Mouse (Mus musculus) MEL (cell line): ENCODE measurements around the gene Pigf.

ENCODE experiments used
- CHD1 ChIP-seq: IDR thresholded peaks from 2 replicates; pipeline ENCODE4 v1.6.1; 2012; ENCODE audit warnings: low read depth, mild to moderate bottlenecking, inconsistent platforms, low read length, improper control_type of control experiment
- CTCF ChIP-seq, 3 experiments: IDR thresholded peaks in 2 of 3; conservative IDR thresholded peaks in 1 of 3; 2 replicates each; pipeline ENCODE4 v1.5.1; 2011 to 2012; ENCODE audit warnings: low read length in 3 of 3, low read depth in 2 of 3, mild to moderate bottlenecking in 2 of 3, improper control_type of control experiment in 1 of 3, inconsistent platforms in 1 of 3, mixed read lengths in 1 of 3, moderate library complexity in 1 of 3; ENCODE audit not compliant: control insufficient read depth in 1 of 3, insufficient read depth in 1 of 3, poor library complexity in 1 of 3, severe bottlenecking in 1 of 3
- EP300 ChIP-seq, 2 experiments: IDR thresholded peaks; 2 replicates each; pipeline ENCODE4 v1.6.1; 2011; ENCODE audit warnings: improper control_type of control experiment in 2 of 2, low read length in 2 of 2, low read depth in 1 of 2, mild to moderate bottlenecking in 1 of 2
- ETS1 ChIP-seq: IDR thresholded peaks from 2 replicates; pipeline ENCODE4 v1.6.1; 2012; ENCODE audit warnings: low read depth, mild to moderate bottlenecking, inconsistent platforms, low read length, improper control_type of control experiment, moderate library complexity
- JUND ChIP-seq: IDR thresholded peaks from 2 replicates; pipeline ENCODE4 v1.6.1; 2011; ENCODE audit warnings: low read depth, mild to moderate bottlenecking, improper control_type of control experiment, low read length
- NRF1 ChIP-seq: IDR thresholded peaks from 2 replicates; pipeline ENCODE4 v1.6.1; 2014; ENCODE audit warnings: low read depth, mild to moderate bottlenecking, inconsistent platforms, low read length, improper control_type of control experiment, moderate library complexity; ENCODE audit not compliant: poor library complexity, insufficient read depth, severe bottlenecking
- TAL1 ChIP-seq: IDR thresholded peaks from 2 replicates; pipeline ENCODE4 v1.6.1; 2012; ENCODE audit warnings: mild to moderate bottlenecking, inconsistent platforms, low read length, moderate library complexity, mixed read lengths

DNA sequence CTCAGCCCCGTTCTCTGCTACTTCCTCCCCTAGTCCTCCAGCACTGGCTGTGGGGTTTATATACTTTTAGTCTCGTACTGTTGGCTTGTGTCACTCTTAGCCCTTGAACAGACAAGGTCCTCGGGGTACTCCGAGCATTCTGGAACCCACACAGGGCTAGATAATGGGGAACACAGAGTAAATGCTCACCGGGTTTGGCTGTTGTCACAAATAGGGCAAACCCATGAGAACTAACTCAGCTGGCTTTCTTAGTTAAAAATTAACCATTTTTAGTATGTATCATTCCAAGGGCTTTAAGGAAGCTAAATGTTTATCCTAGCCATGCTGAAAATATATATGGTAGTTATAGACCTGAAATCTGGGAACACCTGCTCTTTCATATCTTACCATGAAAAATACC lies 5.5 kb downstream of the Pigf start:
- no peak for TF ChIP-seq CHD1
- TF ChIP-seq TAL1, result no peak
- no peak for TF ChIP-seq NRF1
- no peak for TF ChIP-seq EP300 (IDR thresholded peaks at IDR 0.05; ENCODE audit: low read depth in 1 of 2, low read length in 2 of 2)
- TF ChIP-seq JUND, result no peak
- TF ChIP-seq CTCF (IDR thresholded peaks at IDR 0.05 in 2 of 3, conservative IDR thresholded peaks at IDR 0.05 in 1 of 3; ENCODE audit: control insufficient read depth in 1 of 3, insufficient read depth in 1 of 3, low read depth in 2 of 3, low read length in 3 of 3, poor library complexity in 1 of 3, severe bottlenecking in 1 of 3), result no peak
- TF ChIP-seq ETS1, result no peak
